Mouse (Mus musculus) heart, postnatal 0 days (tissue): ENCODE measurements around the gene 1110032A03Rik.

Experiments
- CTCF ChIP-seq: IDR thresholded peaks from 2 replicates; pipeline ENCODE4 v1.5.1; 2016; ENCODE audit warnings: antibody characterized with exemption, control low read depth, low read depth
- EP300 ChIP-seq: IDR thresholded peaks from 2 replicates; pipeline ENCODE4 v1.6.1; 2016; ENCODE audit warnings: antibody characterized with exemption, low read depth

GRCm38 (mm10) chr9:50797641-50798040, 22.3 kb upstream of the 1110032A03Rik start:
- TF ChIP-seq CTCF (no peak), EP300 (no peak)
